Mouse (Mus musculus) CH12.LX (cell line): ENCODE results near the gene Scn4b. TPM values are rescaled to one million over a fixed set of nuclear protein-coding genes. Genes with fewer than 3 reads are reported as not detected.

Experiments used
- DNase-seq: peaks from one replicate; pipeline ENCODE4 v3.0.0-alpha.2; 2013; ENCODE audit errors: extremely low read depth
- H3K27ac ChIP-seq: 2 replicates; pipeline ENCODE4 v1.5.1; 2012; ENCODE audit warnings: low read depth, mild to moderate bottlenecking, control low read depth, moderate library complexity; ENCODE audit not compliant: insufficient read depth
- H3K27me3 ChIP-seq: replicated peaks from 2 replicates; pipeline ENCODE3; 2012; ENCODE audit warnings: inconsistent platforms
- H3K36me3 ChIP-seq, 2 experiments: replicated peaks in 1 of 2; 2 replicates each; pipeline versions ENCODE3 to v1.6.1; 2012; ENCODE audit warnings: inconsistent platforms in 1 of 2, low read length in 1 of 2, mild to moderate bottlenecking in 1 of 2, mixed read lengths in 1 of 2, moderate library complexity in 1 of 2; ENCODE audit not compliant: control insufficient read depth in 1 of 2, insufficient read depth in 1 of 2
- H3K4me1 ChIP-seq, 2 experiments: 2 replicates each; pipeline ENCODE4 v1.6.1; 2012; ENCODE audit warnings: inconsistent platforms in 1 of 2, moderate library complexity in 1 of 2; ENCODE audit not compliant: insufficient read depth in 2 of 2, control insufficient read depth in 1 of 2
- H3K4me2 ChIP-seq: 2 replicates; pipeline ENCODE4 v1.6.1; 2012; ENCODE audit warnings: low read depth, mild to moderate bottlenecking, control low read depth; ENCODE audit not compliant: poor library complexity, insufficient read depth, severe bottlenecking
- H3K4me3 ChIP-seq, 3 experiments: fragments of 150-350 bp in 1 of 3; sonication (generic) in 1 of 3; replicated peaks in 1 of 3; 2 replicates each; pipeline versions ENCODE3 to v1.5.1; 2011 to 2012; ENCODE audit warnings: low read depth in 2 of 3, low read length in 2 of 3, mild to moderate bottlenecking in 2 of 3, moderate library complexity in 2 of 3, control low read depth in 1 of 3, improper control_type of control experiment in 1 of 3, inconsistent platforms in 1 of 3, mixed read lengths in 1 of 3; ENCODE audit not compliant: poor library complexity in 1 of 3
- H3K79me2 ChIP-seq: replicated peaks from 2 replicates; pipeline ENCODE4 v1.6.1; 2012; ENCODE audit warnings: mild to moderate bottlenecking, moderate library complexity; ENCODE audit not compliant: control insufficient read depth, poor library complexity, insufficient read depth, severe bottlenecking; ENCODE audit errors: extremely low read depth
- H3K9ac ChIP-seq: 2 replicates; pipeline ENCODE4 v1.6.1; 2012; ENCODE audit warnings: low read depth, mild to moderate bottlenecking, control low read depth, moderate library complexity; ENCODE audit not compliant: insufficient read depth
- H3K9me3 ChIP-seq: replicated peaks from 2 replicates; pipeline ENCODE3; 2012; ENCODE audit warnings: low read length, inconsistent platforms, mixed read lengths
- CTCF ChIP-seq, 2 experiments: IDR thresholded peaks in 1 of 2; conservative IDR thresholded peaks in 1 of 2; 2 replicates each; pipeline ENCODE4 v1.5.1; 2011 to 2012; ENCODE audit warnings: low read depth in 2 of 2, low read length in 2 of 2, improper control_type of control experiment in 1 of 2, inconsistent platforms in 1 of 2, mild to moderate bottlenecking in 1 of 2, moderate library complexity in 1 of 2
- EP300 ChIP-seq: IDR thresholded peaks from 2 replicates; pipeline ENCODE4 v1.6.1; 2011; ENCODE audit warnings: low read length, improper control_type of control experiment
- GABPA ChIP-seq: IDR thresholded peaks from 2 replicates; pipeline ENCODE4 v1.6.1; 2012; ENCODE audit warnings: low read depth, low read length, improper control_type of control experiment, inconsistent platforms; ENCODE audit not compliant: insufficient replicate concordance
- JUND ChIP-seq: conservative IDR thresholded peaks from 2 replicates; pipeline ENCODE4 v1.6.1; 2011; ENCODE audit warnings: low read depth, low read length, improper control_type of control experiment
- MAX ChIP-seq: IDR thresholded peaks from 2 replicates; pipeline ENCODE4 v1.6.1; 2011; ENCODE audit warnings: low read length, improper control_type of control experiment
- MAZ ChIP-seq: IDR thresholded peaks from 2 replicates; pipeline ENCODE4 v1.6.1; 2012; ENCODE audit warnings: low read depth, mild to moderate bottlenecking, inconsistent platforms, low read length, improper control_type of control experiment, moderate library complexity
- MEF2A ChIP-seq: IDR thresholded peaks from 2 replicates; pipeline ENCODE4 v1.6.1; 2014; ENCODE audit warnings: low read depth, mild to moderate bottlenecking, inconsistent platforms, low read length, improper control_type of control experiment, borderline replicate concordance
- NRF1 ChIP-seq: IDR thresholded peaks from 2 replicates; pipeline ENCODE4 v1.6.1; 2014; ENCODE audit warnings: low read depth, mild to moderate bottlenecking, inconsistent platforms, low read length, improper control_type of control experiment, moderate library complexity
- POLR2A ChIP-seq: IDR thresholded peaks from 2 replicates; pipeline ENCODE4 v1.6.1; 2011; ENCODE audit warnings: low read depth, mild to moderate bottlenecking, improper control_type of control experiment, low read length
- RAD21 ChIP-seq: IDR thresholded peaks from 2 replicates; pipeline ENCODE4 v1.6.1; 2011; ENCODE audit warnings: low read depth, mild to moderate bottlenecking, low read length, improper control_type of control experiment, moderate library complexity
- SIN3A ChIP-seq: IDR thresholded peaks from 2 replicates; pipeline ENCODE4 v1.6.1; 2012; ENCODE audit warnings: low read length, improper control_type of control experiment, inconsistent platforms
- SMC3 ChIP-seq: IDR thresholded peaks from 2 replicates; pipeline ENCODE4 v1.6.1; 2011; ENCODE audit warnings: low read depth, low read length, improper control_type of control experiment
- TBP ChIP-seq: conservative IDR thresholded peaks from 2 replicates; pipeline ENCODE4 v1.6.1; 2011; ENCODE audit warnings: low read depth, low read length, improper control_type of control experiment
- USF1 ChIP-seq: IDR thresholded peaks from 2 replicates; pipeline ENCODE4 v1.6.1; 2014; ENCODE audit warnings: low read depth, mild to moderate bottlenecking, inconsistent platforms, low read length, improper control_type of control experiment
- ZC3H11A ChIP-seq: IDR thresholded peaks from 2 replicates; pipeline ENCODE4 v1.6.1; 2012; ENCODE audit warnings: low read depth, mild to moderate bottlenecking, inconsistent platforms, low read length, improper control_type of control experiment
- dilution Hi-C: fragments of 300-500 bp; cut with MboI; formaldehyde crosslinking; loops from 2 replicates; pipeline ENCODE4 v1.14.3; 2020; ENCODE audit warnings: low sequenced_read_pairs; ENCODE audit not compliant: extremely low pct_unique_long_range_greater_than_20kb, extremely low pct_ligation_motif_present
- in situ Hi-C: fragments of 300-500 bp; cut with MboI; formaldehyde crosslinking; loops from 3 replicates; pipeline ENCODE4 v1.14.3; 2019; ENCODE audit warnings: low sequenced_read_pairs, low pct_ligation_motif_present, low pct_unique_long_range_greater_than_20kb, mixed read lengths
- polyA plus RNA-seq: library from polyadenylated mRNA; unstranded; fragments of >175 nt; gene quantifications from 2 replicates; pipeline ENCODE4 v1.2.1, GENCODE M21; 2012; ENCODE audit warnings: low read depth; ENCODE audit not compliant: insufficient read length
- total RNA-seq, 2 experiments: library from RNA; depleted of rRNA; stranded (reverse); fragments of 300-350 nt in 1 of 2; fragments of >200 nt in 1 of 2; gene quantifications; 2 replicates each; pipeline ENCODE4 v1.2.3; 2012 to 2014

Gene Scn4b
- total and polyA plus RNA-seq, 3 experiments, result 0.04 TPM; not detected in 2

DNA sequence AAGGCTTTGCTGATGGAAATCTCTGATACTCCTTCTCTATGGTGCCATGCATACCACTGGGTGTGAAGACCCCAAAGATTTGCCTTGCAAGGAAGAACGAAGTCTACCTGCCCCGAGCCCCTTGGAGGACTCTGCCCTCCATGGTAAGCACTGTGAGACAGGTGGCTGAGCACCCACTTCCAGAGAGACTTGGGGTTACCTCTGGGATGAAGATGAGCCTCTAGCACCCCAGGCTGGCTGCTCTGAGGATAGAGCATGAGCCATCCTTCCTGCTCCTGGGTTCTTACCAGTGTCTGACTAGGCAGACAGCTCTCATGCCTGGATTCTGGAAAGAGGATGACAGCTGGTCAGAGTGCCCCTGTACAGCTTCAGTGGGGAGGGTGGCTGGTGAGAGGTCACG is 8.1 kb upstream of the Scn4b start:
- Histone ChIP-seq H3K4me3 (no peak overlapping the region), H3K9ac (no peak overlapping the region), H3K36me3 (no peaks in the 10 kb centered on the region), H3K27me3 (peaks cover 90% of the 10 kb centered on the region), H3K27ac (no peak overlapping the region), H3K9me3 (no peaks in the 10 kb centered on the region), H3K79me2 (no peaks in the 10 kb centered on the region)
- no peak for DNase-seq
- in situ Hi-C loops, result no loop called here
- TF ChIP-seq SIN3A (no peak), MAX (no peak), USF1 (no peak), JUND (no peak), NRF1 (no peak), SMC3 (no peak)
- TF ChIP-seq, all 38 proteins: peak for 0
- no peak overlapping the region for H3K4me2 ChIP-seq
- no peaks in the 10 kb centered on the region for H3K4me1 ChIP-seq
- dilution Hi-C loops, result no loop called here

- Histone ChIP-seq H3K27me3 (peaks cover 96% of the 10 kb centered on the region), H3K9me3 (no peaks in the 10 kb centered on the region), H3K79me2 (no peaks in the 10 kb centered on the region), H3K4me2 (no peak overlapping the region)
- peak; percentile 48 for DNase-seq
- dilution Hi-C loops, result no loop called here
- in situ Hi-C loops, result no loop called here
- TF ChIP-seq CTCF (conservative IDR thresholded peaks at IDR 0.05 in 1 of 2, IDR thresholded peaks at IDR 0.05 in 1 of 2; ENCODE audit: low read depth in 2 of 2, low read length in 2 of 2) (peak; percentile 47 to 94), MEF2A (no peak), RAD21 (peak; percentile 89), SMC3 (peak; percentile 91), ZC3H11A (peak; percentile 54)
- TF ChIP-seq, all 38 proteins: peak for 4
- no peaks in the 10 kb centered on the region for H3K36me3 ChIP-seq
- peaks cover 0 to 8% of the 10 kb centered on the region in 2 experiments; a peak in 2 of 4 replicates for H3K4me1 ChIP-seq
- H3K9ac ChIP-seq, result no peak overlapping the region
- no peak overlapping the region for H3K27ac ChIP-seq
- no peak overlapping the region for H3K4me3 ChIP-seq
Observed at GRCm38 (mm10) chr9:45133484-45134310, 4.5 kb upstream of the Scn4b start.

GRCm38 (mm10) chr9:45136442-45137169 is 1.6 kb upstream of the Scn4b start:
- no peaks in the 10 kb centered on the region for H3K36me3 ChIP-seq
- TF ChIP-seq GABPA (no peak), CTCF (conservative IDR thresholded peaks at IDR 0.05 in 1 of 2, IDR thresholded peaks at IDR 0.05 in 1 of 2; ENCODE audit: low read depth in 2 of 2, low read length in 2 of 2) (no peak), POLR2A (no peak), EP300 (no peak), MAZ (no peak), TBP (no peak)
- TF ChIP-seq, all 38 proteins: peak for 0
- Histone ChIP-seq H3K27ac (no peak overlapping the region), H3K4me3 (no peak overlapping the region), H3K79me2 (no peaks in the 10 kb centered on the region), H3K9me3 (no peaks in the 10 kb centered on the region), H3K27me3 (peaks cover 97% of the 10 kb centered on the region), H3K9ac (no peak overlapping the region), H3K4me1 (peaks cover 0 to 11% of the 10 kb centered on the region in 2 experiments; a peak in 2 of 4 replicates), H3K4me2 (no peak overlapping the region)
- in situ Hi-C loops (no loop called here), dilution Hi-C loops (no loop called here)
- no peak for DNase-seq
